Mouse (Mus musculus): ENCODE data around the gene Pnmal1. TPM values are rescaled to one million over a fixed set of nuclear protein-coding genes. Genes with fewer than 3 reads are reported as not detected.
A peak's percentile ranks its signal among the peaks of the same experiment; 100 is the strongest.

The Pnmal1 gene
- total and polyA plus RNA-seq, 2 experiments from 2014 or later, result 0.04 TPM; not detected in 1

GRCm38 (mm10) chr7:16918670-16919069, 40.8 kb upstream of the Pnmal1 start:
- Histone ChIP-seq H3K27ac (ENCODE audit: low read depth) (no peak overlapping the region), H3K4me1 (ENCODE audit: control insufficient read depth, insufficient read depth) (peaks cover 45% of the 10 kb centered on the region), H3K27me3 (ENCODE audit: control insufficient read depth, insufficient read depth, low read length) (no peaks in the 10 kb centered on the region), H3K4me2 (ENCODE audit: low read depth, low read length) (no peak overlapping the region), H3K36me3 (replicated peaks; ENCODE audit: control insufficient read depth, insufficient read depth, low read length) (peaks cover 61% of the 10 kb centered on the region), H3K9ac (replicated peaks; ENCODE audit: low read depth, low read length) (no peak overlapping the region), H3K9me3 (replicated peaks; ENCODE audit: control insufficient read depth, low read length) (no peaks in the 10 kb centered on the region), H3K4me3 (ENCODE audit: low read depth, low read length) (no peak overlapping the region)
- ATAC-seq (ENCODE audit: insufficient read depth, low read depth) (no peak), DNase-seq (ENCODE audit: low spot score) (no peak)
- no peak for TF ChIP-seq CTCF (IDR thresholded peaks at IDR 0.05; ENCODE audit: low read depth)
- TF ChIP-seq EP300 (IDR thresholded peaks at IDR 0.05; ENCODE audit: low read depth), result no peak
- 76% methylated on average over 3 of the region's 3 CpGs for WGBS

GRCm38 (mm10) chr7:16919395-16920149, 39.9 kb upstream of the Pnmal1 start:
- peaks cover 45% of the 10 kb centered on the region for H3K4me1 ChIP-seq (ENCODE audit: control insufficient read depth, insufficient read depth)

GRCm38 (mm10) chr7:16920150-16920579, 39.3 kb upstream of the Pnmal1 start:
- peaks cover 45% of the 10 kb centered on the region for H3K4me1 ChIP-seq (ENCODE audit: control insufficient read depth, insufficient read depth)
- H3K9ac ChIP-seq (replicated peaks; ENCODE audit: low read depth, low read length), result 0 out of 2 replicates have a peak overlapping the region, but pooled peaks have one; percentile 10

More at GRCm38 (mm10) chr7:16919395-16920149, 39.9 kb upstream of the Pnmal1 start:
- DNase-seq (ENCODE audit: low spot score), result no peak
- 0 out of 2 replicates have a peak overlapping the region, but pooled peaks have one; percentile 10 for H3K9ac ChIP-seq (replicated peaks; ENCODE audit: low read depth, low read length)
- no peak for TF ChIP-seq EP300 (IDR thresholded peaks at IDR 0.05; ENCODE audit: low read depth)
- TF ChIP-seq CTCF (IDR thresholded peaks at IDR 0.05; ENCODE audit: low read depth), result no peak
- H3K9me3 ChIP-seq (replicated peaks; ENCODE audit: control insufficient read depth, low read length), result no peaks in the 10 kb centered on the region
- no peak for ATAC-seq (ENCODE audit: insufficient read depth, low read depth)
- H3K27me3 ChIP-seq (ENCODE audit: control insufficient read depth, insufficient read depth, low read length), result no peaks in the 10 kb centered on the region
- H3K27ac ChIP-seq (ENCODE audit: low read depth), result no peak overlapping the region
- 67% methylated on average over 13 of the region's 13 CpGs for WGBS
- H3K4me2 ChIP-seq (ENCODE audit: low read depth, low read length), result no peak overlapping the region
- H3K36me3 ChIP-seq (replicated peaks; ENCODE audit: control insufficient read depth, insufficient read depth, low read length), result peaks cover 56% of the 10 kb centered on the region
- H3K4me3 ChIP-seq (ENCODE audit: low read depth, low read length), result no peak overlapping the region

GRCm38 (mm10) chr7:16920818-16921791, 38.4 kb upstream of the Pnmal1 start:
- Histone ChIP-seq H3K27me3 (ENCODE audit: control insufficient read depth, insufficient read depth, low read length) (no peaks in the 10 kb centered on the region), H3K36me3 (replicated peaks; ENCODE audit: control insufficient read depth, insufficient read depth, low read length) (peaks cover 40% of the 10 kb centered on the region), H3K9ac (replicated peaks; ENCODE audit: low read depth, low read length) (peak overlapping the region; percentile 93), H3K27ac (ENCODE audit: low read depth) (peak overlapping the region; percentile 34), H3K4me1 (ENCODE audit: control insufficient read depth, insufficient read depth) (peaks cover 45% of the 10 kb centered on the region), H3K4me3 (ENCODE audit: low read depth, low read length) (peak overlapping the region; percentile 89), H3K9me3 (replicated peaks; ENCODE audit: control insufficient read depth, low read length) (no peaks in the 10 kb centered on the region), H3K4me2 (ENCODE audit: low read depth, low read length) (peak overlapping the region; percentile 99)
- TF ChIP-seq EP300 (IDR thresholded peaks at IDR 0.05; ENCODE audit: low read depth), result no peak
- no peak for TF ChIP-seq CTCF (IDR thresholded peaks at IDR 0.05; ENCODE audit: low read depth)
- ATAC-seq (ENCODE audit: insufficient read depth, low read depth), result no peak
- no peak for DNase-seq (ENCODE audit: low spot score)
- WGBS, result 49% methylated on average over 21 of the region's 21 CpGs

More at GRCm38 (mm10) chr7:16920150-16920579, 39.3 kb upstream of the Pnmal1 start:
- ATAC-seq (ENCODE audit: insufficient read depth, low read depth) (no peak), DNase-seq (ENCODE audit: low spot score) (no peak)
- no peak overlapping the region for H3K4me2 ChIP-seq (ENCODE audit: low read depth, low read length)
- H3K9me3 ChIP-seq (replicated peaks; ENCODE audit: control insufficient read depth, low read length), result no peaks in the 10 kb centered on the region
- H3K36me3 ChIP-seq (replicated peaks; ENCODE audit: control insufficient read depth, insufficient read depth, low read length), result peaks cover 50% of the 10 kb centered on the region
- WGBS, result 83% methylated on average over 7 of the region's 7 CpGs
- no peak for TF ChIP-seq EP300 (IDR thresholded peaks at IDR 0.05; ENCODE audit: low read depth)
- TF ChIP-seq CTCF (IDR thresholded peaks at IDR 0.05; ENCODE audit: low read depth), result no peak
- no peak overlapping the region for H3K4me3 ChIP-seq (ENCODE audit: low read depth, low read length)
- H3K27me3 ChIP-seq (ENCODE audit: control insufficient read depth, insufficient read depth, low read length), result no peaks in the 10 kb centered on the region
- H3K27ac ChIP-seq (ENCODE audit: low read depth), result no peak overlapping the region

- Histone ChIP-seq H3K27ac (ENCODE audit: low read depth) (peak overlapping the region; percentile 34; the same call in 1 of the 2 replicates), H3K27me3 (ENCODE audit: control insufficient read depth, insufficient read depth, low read length) (no peaks in the 10 kb centered on the region)
These were observed 37.6 kb upstream of the Pnmal1 start for GRCm38 (mm10) chr7:16921881-16922335.

More at GRCm38 (mm10) chr7:16921881-16922335, 37.6 kb upstream of the Pnmal1 start:
- Histone ChIP-seq H3K4me1 (ENCODE audit: control insufficient read depth, insufficient read depth) (peaks cover 39% of the 10 kb centered on the region), H3K36me3 (replicated peaks; ENCODE audit: control insufficient read depth, insufficient read depth, low read length) (peaks cover 32% of the 10 kb centered on the region), H3K9ac (replicated peaks; ENCODE audit: low read depth, low read length) (peak overlapping the region; percentile 93), H3K4me3 (ENCODE audit: low read depth, low read length) (peak overlapping the region; percentile 89), H3K9me3 (replicated peaks; ENCODE audit: control insufficient read depth, low read length) (no peaks in the 10 kb centered on the region), H3K4me2 (ENCODE audit: low read depth, low read length) (peak overlapping the region; percentile 99)
- ATAC-seq (ENCODE audit: insufficient read depth, low read depth), result no peak
- no peak for DNase-seq (ENCODE audit: low spot score)
- 38% methylated on average over 6 of the region's 6 CpGs for WGBS
- no peak for TF ChIP-seq EP300 (IDR thresholded peaks at IDR 0.05; ENCODE audit: low read depth)
- no peak for TF ChIP-seq CTCF (IDR thresholded peaks at IDR 0.05; ENCODE audit: low read depth)

All from heart, postnatal 0 days (tissue).